Mouse (Mus musculus): Measurements from ENCODE around the gene Cyp4f18. TPM values are rescaled to one million over a fixed set of nuclear protein-coding genes. Genes with fewer than 3 reads are reported as not detected.

Cyp4f18 gene
- not detected for polyA plus RNA-seq (2014; fragmentation: Illumina TruSeq; extraction: RNeasy Lipid Tissue Mini Kit (QIAGEN cat#74804))

DNA sequence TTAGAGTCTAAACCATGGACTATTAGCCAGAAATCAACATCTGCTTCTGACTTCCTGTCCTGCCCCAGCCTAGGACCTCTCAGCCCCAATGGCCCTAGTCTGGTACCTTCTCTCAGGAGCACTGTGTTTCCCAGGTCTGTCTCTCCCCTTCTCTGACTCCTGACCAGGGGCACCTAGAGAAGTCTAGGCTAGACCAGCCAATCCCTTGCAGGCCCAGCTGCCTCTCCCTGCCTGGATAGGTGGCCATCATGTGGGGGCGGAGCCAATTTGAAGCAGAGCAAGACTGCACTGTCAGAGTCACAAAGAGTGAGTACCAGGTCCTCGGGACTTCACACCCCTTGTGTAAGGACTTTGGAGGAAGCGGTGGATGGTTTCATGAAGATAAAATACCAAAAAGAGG is at the start of gene Cyp4f18:
TSS of gene Cyp4f18 (minus strand) at position 154 of the 400 bp plus-strand sequence.

DNA sequence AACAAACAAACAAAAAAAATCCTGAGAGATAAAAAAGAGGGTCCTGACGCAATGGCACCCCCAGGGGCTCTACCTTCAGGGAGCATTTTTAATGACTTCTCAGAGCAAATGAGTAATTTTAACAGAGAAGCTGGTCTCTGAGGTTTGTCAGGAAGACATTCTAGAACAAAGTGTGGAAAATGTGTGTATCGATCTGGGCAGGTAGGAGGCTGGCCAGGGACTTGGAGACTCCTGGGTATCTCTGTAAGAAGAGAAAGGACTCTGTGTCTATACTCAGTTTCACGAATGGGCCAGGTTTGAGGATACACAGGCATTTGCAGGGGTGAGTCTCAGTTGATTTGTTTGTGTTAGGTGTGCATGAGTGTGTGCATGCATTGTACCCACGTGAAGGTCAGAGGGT is 31.5 kb upstream of the Cyp4f18 start, which contains the start of gene Olfr372:
TSS of gene Olfr372 (plus strand) at position 301 of the 400 bp plus-strand sequence.

DNA sequence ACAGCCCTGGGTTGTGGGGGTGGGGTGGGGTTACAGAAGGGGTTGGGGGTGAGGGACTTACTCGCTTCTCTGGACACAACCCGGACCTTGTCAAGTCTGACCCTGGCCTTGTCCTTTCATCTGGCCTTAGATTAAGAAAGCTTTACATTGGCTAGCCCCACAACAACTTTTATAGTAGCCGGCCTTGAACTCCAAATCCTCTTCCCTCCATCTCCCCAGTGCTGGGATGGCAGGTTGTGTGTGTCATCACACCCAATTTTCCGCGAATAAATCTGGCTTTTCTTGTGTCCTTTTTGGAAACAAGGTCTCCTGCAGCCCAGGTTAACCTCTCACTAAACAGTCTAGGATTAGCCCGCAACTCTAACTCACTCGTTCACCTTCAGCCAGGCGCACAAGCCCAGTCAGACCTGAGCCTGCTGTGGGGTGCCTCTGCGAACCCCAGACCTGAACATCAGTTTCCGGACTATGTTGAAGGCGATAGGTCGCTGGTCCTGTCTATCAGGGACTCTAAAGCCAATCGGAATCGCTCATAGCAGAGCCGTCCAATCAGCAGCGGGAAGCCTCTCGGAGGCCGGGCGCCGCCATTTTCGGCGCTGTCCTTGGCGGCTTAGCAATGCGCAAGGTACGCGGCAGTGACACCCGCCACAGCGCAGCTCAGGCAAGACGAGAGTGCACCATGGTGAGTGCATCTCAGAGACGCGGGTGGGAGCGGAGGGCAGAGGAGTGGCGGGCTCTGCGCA is 58.8 kb downstream of the Cyp4f18 start, which contains the start of gene Zfp961:
TSS of gene Zfp961 (plus strand) at position 557 of the 740 bp plus-strand sequence.

Other genes starting within 250 kb of the Cyp4f18 start
- 46.4 TPM for gene Zfp709, start 127.6 kb downstream of the Cyp4f18 start, polyA plus RNA-seq (2014; fragmentation: Illumina TruSeq; extraction: RNeasy Lipid Tissue Mini Kit (QIAGEN cat#74804))
- gene Zfp882, start 101.0 kb downstream of the Cyp4f18 start, polyA plus RNA-seq (2014; fragmentation: Illumina TruSeq; extraction: RNeasy Lipid Tissue Mini Kit (QIAGEN cat#74804)): 28.3 TPM
- gene Zfp617, start 101.0 kb downstream of the Cyp4f18 start, polyA plus RNA-seq (2014; fragmentation: Illumina TruSeq; extraction: RNeasy Lipid Tissue Mini Kit (QIAGEN cat#74804)): 135 TPM
- 56.3 TPM for gene Zfp961, start 58.6 kb downstream of the Cyp4f18 start, polyA plus RNA-seq (2014; fragmentation: Illumina TruSeq; extraction: RNeasy Lipid Tissue Mini Kit (QIAGEN cat#74804))
- not detected for gene Olfr372, start 31.6 kb upstream of the Cyp4f18 start, polyA plus RNA-seq (2014; fragmentation: Illumina TruSeq; extraction: RNeasy Lipid Tissue Mini Kit (QIAGEN cat#74804))
- not detected for gene Olfr373, start 73.6 kb upstream of the Cyp4f18 start, polyA plus RNA-seq (2014; fragmentation: Illumina TruSeq; extraction: RNeasy Lipid Tissue Mini Kit (QIAGEN cat#74804))
- gene Olfr374, start 97.4 kb upstream of the Cyp4f18 start, polyA plus RNA-seq (2014; fragmentation: Illumina TruSeq; extraction: RNeasy Lipid Tissue Mini Kit (QIAGEN cat#74804)): not detected
- gene Tpm4, start 125.3 kb upstream of the Cyp4f18 start, polyA plus RNA-seq (2014; fragmentation: Illumina TruSeq; extraction: RNeasy Lipid Tissue Mini Kit (QIAGEN cat#74804)): 645 TPM
- 45.2 TPM for gene Rab8a, start 151.6 kb upstream of the Cyp4f18 start, polyA plus RNA-seq (2014; fragmentation: Illumina TruSeq; extraction: RNeasy Lipid Tissue Mini Kit (QIAGEN cat#74804))
- not detected for gene Hsh2d, start 180.0 kb upstream of the Cyp4f18 start, polyA plus RNA-seq (2014; fragmentation: Illumina TruSeq; extraction: RNeasy Lipid Tissue Mini Kit (QIAGEN cat#74804))
- gene Cib3, start 203.2 kb upstream of the Cyp4f18 start, polyA plus RNA-seq (2014; fragmentation: Illumina TruSeq; extraction: RNeasy Lipid Tissue Mini Kit (QIAGEN cat#74804)): not detected
- gene Gm11034, start 204.0 kb upstream of the Cyp4f18 start, polyA plus RNA-seq (2014; fragmentation: Illumina TruSeq; extraction: RNeasy Lipid Tissue Mini Kit (QIAGEN cat#74804)): not detected
- 71.7 TPM for gene Fam32a, start 210.1 kb upstream of the Cyp4f18 start, polyA plus RNA-seq (2014; fragmentation: Illumina TruSeq; extraction: RNeasy Lipid Tissue Mini Kit (QIAGEN cat#74804))
- 17.5 TPM for gene Ap1m1, start 230.4 kb upstream of the Cyp4f18 start, polyA plus RNA-seq (2014; fragmentation: Illumina TruSeq; extraction: RNeasy Lipid Tissue Mini Kit (QIAGEN cat#74804))

Data from ovary, adult 10 weeks (tissue).